Mouse (Mus musculus) thymus, postnatal 25 days (tissue): ENCODE data around the gene Tmem141.

Experiments used
- DNase-seq: peaks from one replicate; pipeline ENCODE4 v3.0.0; 2022

The Tmem141 gene

GRCm38 (mm10) chr2:25621229-25622200 is at the start of gene Tmem141:
Tmem141 (minus strand) TSS chr2:25622005.
- DNase-seq, result peak; percentile 61

GRCm38 (mm10) chr2:25666516-25666915 is 44.7 kb upstream of the Tmem141 start:
- DNase-seq, result no peak

GRCm38 (mm10) chr2:25664125-25664524 is 42.3 kb upstream of the Tmem141 start:
- DNase-seq, result no peak

- peak; percentile 77 for DNase-seq
These were observed 41.7 kb upstream of the Tmem141 start for GRCm38 (mm10) chr2:25663511-25663910.

- no peak for DNase-seq
These were observed 39.6 kb upstream of the Tmem141 start for GRCm38 (mm10) chr2:25661245-25661970.

GRCm38 (mm10) chr2:25660279-25660678 is 38.5 kb upstream of the Tmem141 start:
- no peak for DNase-seq

GRCm38 (mm10) chr2:25657652-25658051 is 35.8 kb upstream of the Tmem141 start, which contains the start of gene Lcn5:
Lcn5 (plus strand) TSS chr2:25657952.
- no peak for DNase-seq

- DNase-seq, result no peak
These were observed 35.4 kb upstream of the Tmem141 start for GRCm38 (mm10) chr2:25657246-25657645.

- no peak for DNase-seq
These were observed 34.9 kb upstream of the Tmem141 start for GRCm38 (mm10) chr2:25656691-25657090.

- no peak for DNase-seq
These were observed 32.7 kb upstream of the Tmem141 start for GRCm38 (mm10) chr2:25654502-25654901.

- DNase-seq, result no peak
These were observed 31.1 kb upstream of the Tmem141 start, which contains the start of gene Lcn8 for GRCm38 (mm10) chr2:25652902-25653301. Lcn8 (plus strand) TSS chr2:25653120.

GRCm38 (mm10) chr2:25639890-25640289 is 18.1 kb upstream of the Tmem141 start:
- peak; percentile 62 for DNase-seq

GRCm38 (mm10) chr2:25634046-25634445 is 12.2 kb upstream of the Tmem141 start:
- no peak for DNase-seq

- DNase-seq, result no peak
These were observed 11.8 kb upstream of the Tmem141 start for GRCm38 (mm10) chr2:25633616-25634015.

GRCm38 (mm10) chr2:25628738-25629137 is 6.9 kb upstream of the Tmem141 start:
- DNase-seq, result no peak

- no peak for DNase-seq
These were observed 6.0 kb upstream of the Tmem141 start, which contains the start of gene Fcna for GRCm38 (mm10) chr2:25627811-25628210. Fcna (minus strand) TSS chr2:25628030.

GRCm38 (mm10) chr2:25625986-25626385 is 4.2 kb upstream of the Tmem141 start:
- no peak for DNase-seq

- DNase-seq, result no peak
These were observed 965 bp downstream of the Tmem141 start for GRCm38 (mm10) chr2:25620852-25621228.

- DNase-seq, result peak; percentile 24
These were observed 1.4 kb downstream of the Tmem141 start for GRCm38 (mm10) chr2:25620386-25620785.

- no peak for DNase-seq
These were observed 4.2 kb downstream of the Tmem141 start, which contains the start of gene Ccdc183 for GRCm38 (mm10) chr2:25617578-25617977. Ccdc183 (minus strand) TSS chr2:25617678.

GRCm38 (mm10) chr2:25616398-25616797 is 5.4 kb downstream of the Tmem141 start:
- no peak for DNase-seq

- no peak for DNase-seq
These were observed 13.1 kb downstream of the Tmem141 start for GRCm38 (mm10) chr2:25608671-25609070.
